Mouse (Mus musculus): ENCODE measurements at regions not wholly inside any gene's neighbourhood (a gene's known extent, or its start where the extent isn't known, plus 50 kb on each side); places are given as distances from the start of the nearest gene placed in this dataset.

DNA sequence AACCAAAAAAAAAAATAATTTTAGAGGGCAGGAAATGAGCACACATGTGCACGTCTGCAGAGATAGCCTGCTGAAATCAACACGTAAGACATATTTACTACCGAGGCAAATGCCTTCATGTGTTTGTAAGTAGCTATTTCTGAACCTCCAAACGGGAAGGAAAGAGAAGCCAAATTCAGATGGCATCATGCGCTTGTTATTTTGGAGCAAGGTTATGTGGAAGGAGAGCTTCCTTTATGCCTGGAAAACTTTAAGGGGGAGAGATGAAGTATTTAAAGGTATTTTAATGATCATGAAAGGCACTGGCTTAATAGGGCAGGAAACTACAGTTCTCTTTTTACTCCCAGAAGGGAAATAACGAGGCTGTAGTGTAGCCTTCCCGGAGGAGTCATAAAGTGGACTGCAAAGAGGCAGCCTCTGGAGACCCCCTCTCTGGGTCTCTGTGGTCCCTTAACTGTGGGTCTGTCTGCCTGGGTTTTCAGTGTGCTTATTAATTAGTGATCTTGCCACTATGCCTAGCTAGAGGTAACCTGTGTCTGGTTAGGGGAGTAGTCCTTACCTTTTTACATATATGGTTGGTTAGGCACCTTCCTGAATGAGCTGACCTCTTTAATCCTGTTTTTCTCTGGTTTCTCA is 672.4 kb downstream of the Bcl11a start:
- 0 out of 2 replicates have a peak, but pooled peaks have one; percentile 41 for ATAC-seq (replicated peaks; ENCODE audit: extremely low read depth, insufficient read depth, low FRiP score)
- Histone ChIP-seq H3K4me2 (ENCODE audit: low read depth, low read length) (0 out of 2 replicates have a peak overlapping the region, but pooled peaks have one; percentile 2), H3K9me3 (replicated peaks; ENCODE audit: control insufficient read depth, low read length) (no peaks in the 10 kb centered on the region), H3K27me3 (ENCODE audit: control insufficient read depth, insufficient read depth, low read length) (no peaks in the 10 kb centered on the region), H3K27ac (ENCODE audit: low read length) (no peak overlapping the region; the same call in 1 of the 2 replicates), H3K4me3 (ENCODE audit: low read length) (no peak overlapping the region), H3K9ac (ENCODE audit: low read length) (no peak overlapping the region), H3K4me1 (ENCODE audit: control insufficient read depth, insufficient read depth, low read length) (no peaks in the 10 kb centered on the region), H3K36me3 (ENCODE audit: control insufficient read depth, insufficient read depth) (no peaks in the 10 kb centered on the region)
- WGBS = 42% methylated on average over 7 of the region's 7 CpGs

DNA sequence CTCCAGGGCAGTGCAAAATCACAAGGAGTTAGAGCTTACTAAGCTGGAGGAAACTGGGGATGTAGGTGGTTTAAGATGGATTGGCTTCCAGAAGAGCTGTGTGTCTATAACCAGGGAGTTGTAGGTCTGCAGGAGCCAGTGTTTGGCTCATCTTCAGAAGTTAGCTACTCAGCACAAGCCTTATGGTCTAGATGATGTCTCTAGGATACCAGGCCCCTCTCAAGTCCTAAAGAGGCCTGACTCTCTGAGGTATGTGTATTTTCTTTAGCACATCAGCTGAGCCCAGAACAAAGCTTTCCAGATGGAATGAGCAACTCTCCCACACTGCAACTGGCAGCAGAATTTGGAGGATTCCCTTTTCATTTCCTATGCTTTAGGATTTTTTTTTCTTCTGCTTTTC is 680.3 kb downstream of the Bcl11a start:
- no peak for ATAC-seq (replicated peaks; ENCODE audit: extremely low read depth, insufficient read depth, low FRiP score)
- Histone ChIP-seq H3K36me3 (ENCODE audit: control insufficient read depth, insufficient read depth) (no peaks in the 10 kb centered on the region), H3K9ac (ENCODE audit: low read length) (no peak overlapping the region), H3K4me3 (ENCODE audit: low read length) (no peak overlapping the region), H3K9me3 (replicated peaks; ENCODE audit: control insufficient read depth, low read length) (no peaks in the 10 kb centered on the region), H3K27me3 (ENCODE audit: control insufficient read depth, insufficient read depth, low read length) (no peaks in the 10 kb centered on the region), H3K4me2 (ENCODE audit: low read depth, low read length) (no peak overlapping the region), H3K27ac (ENCODE audit: low read length) (no peak overlapping the region), H3K4me1 (ENCODE audit: control insufficient read depth, insufficient read depth, low read length) (no peaks in the 10 kb centered on the region)

DNA sequence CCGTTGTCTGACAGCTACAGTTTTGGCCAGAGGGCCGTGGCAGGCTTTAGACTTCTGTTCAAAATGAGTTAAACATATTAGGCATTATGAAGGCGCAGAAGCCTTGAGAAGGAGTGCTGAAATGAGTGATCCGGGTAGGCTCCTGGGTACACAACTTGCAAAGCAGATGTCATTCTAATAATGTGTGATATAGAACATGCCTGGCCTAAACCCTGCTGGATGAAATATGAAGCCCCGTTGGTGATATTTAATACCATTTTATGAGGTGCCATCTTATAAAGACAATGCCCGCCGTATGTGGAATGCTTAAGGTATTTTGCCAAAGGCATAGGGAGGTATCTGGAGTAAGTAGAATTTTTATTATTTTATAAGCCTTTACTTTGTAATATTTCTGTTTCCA is 705.6 kb downstream of the Bcl11a start:
- Histone ChIP-seq H3K9me3 (replicated peaks; ENCODE audit: control insufficient read depth, low read length) (peaks cover 7% of the 10 kb centered on the region), H3K9ac (ENCODE audit: low read length) (no peak overlapping the region), H3K4me3 (ENCODE audit: low read length) (no peak overlapping the region), H3K27me3 (ENCODE audit: control insufficient read depth, insufficient read depth, low read length) (no peaks in the 10 kb centered on the region), H3K4me2 (ENCODE audit: low read depth, low read length) (no peak overlapping the region), H3K4me1 (ENCODE audit: control insufficient read depth, insufficient read depth, low read length) (no peaks in the 10 kb centered on the region), H3K27ac (ENCODE audit: low read length) (no peak overlapping the region), H3K36me3 (ENCODE audit: control insufficient read depth, insufficient read depth) (no peaks in the 10 kb centered on the region)
- no peak for ATAC-seq (replicated peaks; ENCODE audit: extremely low read depth, insufficient read depth, low FRiP score)
- 62% methylated on average over 7 of the region's 7 CpGs for WGBS

DNA sequence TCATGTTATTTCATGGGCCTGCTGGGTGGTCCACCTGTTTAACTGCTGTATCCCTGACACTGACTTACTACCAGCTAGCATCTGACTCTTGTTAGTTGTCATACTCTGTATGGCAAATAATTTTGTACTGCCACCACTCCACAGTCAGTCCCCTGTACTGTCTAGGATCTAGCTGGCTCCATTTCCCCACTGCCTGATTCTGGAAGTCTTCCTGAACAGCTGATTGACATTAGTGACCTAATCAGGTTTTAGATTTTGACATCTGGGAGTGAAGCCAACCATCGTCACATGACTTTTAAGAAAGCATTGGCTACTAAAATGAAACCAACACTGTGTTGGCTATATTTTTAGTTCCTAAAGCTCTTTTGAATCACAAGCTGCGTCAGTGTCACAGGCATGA is 711.3 kb downstream of the Bcl11a start:
- WGBS = 34% methylated on average over 2 of the region's 2 CpGs
- peak; percentile 58; the same call in 1 of the 2 replicates for ATAC-seq (replicated peaks; ENCODE audit: extremely low read depth, insufficient read depth, low FRiP score)
- Histone ChIP-seq H3K4me2 (ENCODE audit: low read depth, low read length) (no peak overlapping the region), H3K27me3 (ENCODE audit: control insufficient read depth, insufficient read depth, low read length) (no peaks in the 10 kb centered on the region), H3K27ac (ENCODE audit: low read length) (no peak overlapping the region), H3K4me3 (ENCODE audit: low read length) (no peak overlapping the region), H3K4me1 (ENCODE audit: control insufficient read depth, insufficient read depth, low read length) (peaks cover 2% of the 10 kb centered on the region), H3K36me3 (ENCODE audit: control insufficient read depth, insufficient read depth) (no peaks in the 10 kb centered on the region), H3K9ac (ENCODE audit: low read length) (no peak overlapping the region), H3K9me3 (replicated peaks; ENCODE audit: control insufficient read depth, low read length) (peaks cover 7% of the 10 kb centered on the region)

DNA sequence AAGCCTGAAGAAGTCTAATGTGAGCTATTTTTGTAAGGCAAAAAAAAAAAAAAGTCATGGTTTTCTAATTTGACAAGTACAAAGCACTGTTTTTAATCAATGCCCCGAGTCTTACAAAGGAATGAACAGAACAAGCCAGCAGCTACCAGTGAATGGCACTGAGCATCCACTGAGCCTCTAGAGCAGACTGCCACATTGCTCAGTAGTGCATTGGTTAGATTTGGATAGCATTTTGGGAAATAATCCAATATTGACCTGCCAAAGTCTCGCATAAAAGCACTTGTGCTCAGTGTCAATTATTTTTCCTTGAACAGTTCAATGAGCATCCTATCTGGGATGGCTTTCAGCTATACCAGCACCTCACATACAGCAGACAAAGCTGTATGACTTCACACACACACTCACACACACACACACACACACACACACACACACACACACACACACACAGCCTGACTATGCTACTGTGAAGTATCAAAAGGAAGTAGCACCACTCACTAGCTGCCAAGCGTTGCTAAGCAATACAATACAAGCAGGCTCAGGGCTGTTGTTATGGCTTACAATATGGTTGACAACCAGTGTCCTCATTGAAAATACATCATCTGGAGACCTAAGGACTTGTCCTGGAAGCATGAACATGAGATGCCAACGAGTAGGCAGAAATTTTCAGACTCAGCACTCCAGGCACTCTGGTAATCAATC is 717.8 kb downstream of the Bcl11a start:
- H3K4me3 ChIP-seq (ENCODE audit: low read length) = no peak overlapping the region
- H3K27me3 ChIP-seq (ENCODE audit: control insufficient read depth, insufficient read depth, low read length) = no peaks in the 10 kb centered on the region
- H3K4me1 ChIP-seq (ENCODE audit: control insufficient read depth, insufficient read depth, low read length) = no peaks in the 10 kb centered on the region
- H3K9ac ChIP-seq (ENCODE audit: low read length) = no peak overlapping the region
- H3K36me3 ChIP-seq (ENCODE audit: control insufficient read depth, insufficient read depth) = no peaks in the 10 kb centered on the region
- no peak for ATAC-seq (replicated peaks; ENCODE audit: extremely low read depth, insufficient read depth, low FRiP score)
- no peaks in the 10 kb centered on the region for H3K9me3 ChIP-seq (replicated peaks; ENCODE audit: control insufficient read depth, low read length)
- H3K4me2 ChIP-seq (ENCODE audit: low read depth, low read length) = no peak overlapping the region
- WGBS = 71% methylated on average over 4 of the region's 4 CpGs
- H3K27ac ChIP-seq (ENCODE audit: low read length) = no peak overlapping the region

DNA sequence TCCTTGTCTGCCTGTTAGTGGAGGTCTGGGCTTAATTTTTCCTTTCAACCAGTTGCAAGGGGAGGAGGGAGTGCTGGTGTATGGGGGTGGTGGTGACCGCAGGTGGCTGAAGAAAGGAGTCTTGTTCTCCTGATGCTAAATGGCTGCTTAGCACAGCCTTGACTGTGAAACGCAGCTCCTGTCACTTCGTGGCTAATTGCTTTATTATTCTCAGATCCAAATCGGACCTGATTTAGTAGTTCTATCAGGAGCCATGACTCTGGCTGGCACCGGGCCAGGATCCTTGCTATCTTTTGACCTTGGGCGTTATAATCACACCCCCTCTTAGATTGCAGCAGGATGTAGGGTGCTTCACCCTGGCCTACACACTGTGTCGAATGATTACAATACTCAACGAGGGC is 726.8 kb downstream of the Bcl11a start:
- no peaks in the 10 kb centered on the region for H3K4me1 ChIP-seq (ENCODE audit: control insufficient read depth, insufficient read depth, low read length)
- WGBS = 71% methylated on average over 8 of the region's 8 CpGs
- H3K27me3 ChIP-seq (ENCODE audit: control insufficient read depth, insufficient read depth, low read length) = no peaks in the 10 kb centered on the region
- H3K27ac ChIP-seq (ENCODE audit: low read length) = no peak overlapping the region
- H3K4me3 ChIP-seq (ENCODE audit: low read length) = no peak overlapping the region
- ATAC-seq (replicated peaks; ENCODE audit: extremely low read depth, insufficient read depth, low FRiP score) = no peak
- H3K36me3 ChIP-seq (ENCODE audit: control insufficient read depth, insufficient read depth) = no peaks in the 10 kb centered on the region
- no peak overlapping the region for H3K9ac ChIP-seq (ENCODE audit: low read length)
- H3K9me3 ChIP-seq (replicated peaks; ENCODE audit: control insufficient read depth, low read length) = no peaks in the 10 kb centered on the region
- no peak overlapping the region for H3K4me2 ChIP-seq (ENCODE audit: low read depth, low read length)

DNA sequence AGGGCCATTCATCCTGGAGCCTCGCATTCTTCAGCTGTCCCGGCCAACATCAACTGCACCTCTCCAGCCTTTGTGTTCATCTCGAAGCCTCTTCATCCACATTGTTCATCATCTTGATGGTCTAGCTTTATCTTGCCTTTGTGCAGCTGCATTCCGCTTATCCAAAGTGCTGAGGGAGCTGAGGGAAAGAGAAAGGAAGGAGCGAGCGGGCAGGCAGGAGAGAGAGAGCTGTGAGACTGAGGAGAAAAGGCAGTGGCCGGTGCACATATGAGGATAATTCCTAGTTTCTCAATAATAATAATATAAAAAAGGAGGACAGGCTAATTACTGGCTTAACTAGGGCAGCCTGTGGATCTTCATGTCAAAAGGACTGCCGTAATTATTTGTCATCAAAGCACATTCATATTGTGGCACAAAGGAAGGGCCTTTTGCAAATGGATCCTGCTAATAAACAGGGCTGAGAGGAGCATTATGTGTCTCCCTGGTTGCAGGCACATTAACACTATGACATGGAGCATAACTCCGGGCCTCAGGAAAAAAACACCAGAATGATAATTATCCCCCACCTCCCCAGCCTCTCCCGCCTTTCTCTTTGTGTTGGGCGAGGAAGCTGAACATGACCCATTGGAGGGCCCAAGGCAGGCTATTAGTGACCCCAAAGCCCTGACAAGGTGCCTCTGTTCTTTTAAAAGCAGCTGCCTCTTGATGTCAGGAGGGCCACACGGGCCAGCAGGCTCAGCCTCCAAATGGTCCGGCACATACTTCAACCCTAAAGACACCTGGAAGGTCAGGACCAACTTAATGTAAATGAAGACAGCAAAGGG is 751.9 kb downstream of the Bcl11a start:
- no peaks in the 10 kb centered on the region for H3K9me3 ChIP-seq (replicated peaks; ENCODE audit: control insufficient read depth, low read length)
- no peak overlapping the region for H3K4me3 ChIP-seq (ENCODE audit: low read length)
- H3K27ac ChIP-seq (ENCODE audit: low read length) = no peak overlapping the region
- no peaks in the 10 kb centered on the region for H3K27me3 ChIP-seq (ENCODE audit: control insufficient read depth, insufficient read depth, low read length)
- H3K36me3 ChIP-seq (ENCODE audit: control insufficient read depth, insufficient read depth) = no peaks in the 10 kb centered on the region
- 64% methylated on average over 13 of the region's 13 CpGs for WGBS
- no peak overlapping the region for H3K4me2 ChIP-seq (ENCODE audit: low read depth, low read length)
- no peak for ATAC-seq (replicated peaks; ENCODE audit: extremely low read depth, insufficient read depth, low FRiP score)
- no peak overlapping the region for H3K9ac ChIP-seq (ENCODE audit: low read length)
- no peaks in the 10 kb centered on the region for H3K4me1 ChIP-seq (ENCODE audit: control insufficient read depth, insufficient read depth, low read length)

DNA sequence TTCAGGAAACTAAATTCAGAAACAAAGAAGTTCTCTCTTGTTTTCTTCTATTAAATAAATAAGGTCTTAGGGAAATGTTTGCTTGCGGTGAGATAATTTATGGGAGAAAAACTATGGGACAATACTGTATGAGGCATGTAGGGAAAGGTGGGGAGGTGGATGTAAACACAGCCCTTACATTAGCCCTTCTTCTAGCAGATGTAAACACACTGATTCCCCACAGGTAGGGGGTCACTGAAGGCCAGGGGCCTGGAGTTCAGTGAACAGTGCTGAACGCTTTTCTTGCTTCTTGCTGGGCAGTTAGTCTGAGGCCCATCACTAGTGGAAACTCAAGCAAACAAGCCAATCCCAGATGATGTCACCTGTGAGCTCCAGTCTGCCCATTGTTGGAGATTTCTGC is 752.6 kb downstream of the Bcl11a start:
- Histone ChIP-seq H3K9me3 (replicated peaks; ENCODE audit: control insufficient read depth, low read length) (no peaks in the 10 kb centered on the region), H3K4me1 (ENCODE audit: control insufficient read depth, insufficient read depth, low read length) (no peaks in the 10 kb centered on the region), H3K27me3 (ENCODE audit: control insufficient read depth, insufficient read depth, low read length) (no peaks in the 10 kb centered on the region), H3K4me3 (ENCODE audit: low read length) (no peak overlapping the region), H3K4me2 (ENCODE audit: low read depth, low read length) (no peak overlapping the region), H3K27ac (ENCODE audit: low read length) (no peak overlapping the region), H3K36me3 (ENCODE audit: control insufficient read depth, insufficient read depth) (no peaks in the 10 kb centered on the region), H3K9ac (ENCODE audit: low read length) (no peak overlapping the region)
- ATAC-seq (replicated peaks; ENCODE audit: extremely low read depth, insufficient read depth, low FRiP score) = no peak
- WGBS = 87% methylated on average over 2 of the region's 2 CpGs

Measured in heart, embryonic 16.5 days (tissue).